Mouse (Mus musculus) liver, embryonic 12.5 days (tissue): ENCODE measurements at regions not wholly inside any gene's neighbourhood (a gene's known extent, or its start where the extent isn't known, plus 50 kb on each side); places are given as distances from the start of the nearest gene placed in this dataset.

Source experiments
- ATAC-seq: fragments of 200-750 bp; cut with Nextera tagmentation; 2 replicates; pipeline ENCODE4 v1.8.0; 2017; ENCODE audit warnings: moderate number of reproducible peaks, mild to moderate bottlenecking, moderate library complexity
- H3K27ac ChIP-seq: fragments of 300-500 bp; sonication (generic); 2 replicates; pipeline ENCODE4 v1.5.1; 2016; ENCODE audit warnings: mild to moderate bottlenecking
- H3K27me3 ChIP-seq: fragments of 300-500 bp; sonication (generic); replicated peaks from 2 replicates; pipeline ENCODE4 v1.6.1; 2016; ENCODE audit warnings: mild to moderate bottlenecking, moderate library complexity
- H3K36me3 ChIP-seq: fragments of 300-500 bp; sonication (generic); 2 replicates; pipeline ENCODE4 v1.6.1; 2016; ENCODE audit warnings: mild to moderate bottlenecking, moderate library complexity
- H3K4me1 ChIP-seq: fragments of 300-500 bp; sonication (generic); 2 replicates; pipeline ENCODE4 v1.6.1; 2016
- H3K4me2 ChIP-seq: fragments of 300-500 bp; sonication (generic); 2 replicates; pipeline ENCODE4 v1.6.1; 2016; ENCODE audit warnings: mild to moderate bottlenecking, moderate library complexity
- H3K4me3 ChIP-seq: fragments of 300-500 bp; sonication (generic); 2 replicates; pipeline ENCODE4 v1.5.1; 2016; ENCODE audit warnings: mild to moderate bottlenecking, moderate library complexity
- H3K9ac ChIP-seq: fragments of 300-500 bp; sonication (generic); 2 replicates; pipeline ENCODE4 v1.6.1; 2016; ENCODE audit warnings: mild to moderate bottlenecking, moderate library complexity
- H3K9me3 ChIP-seq: fragments of 300-500 bp; sonication (generic); replicated peaks from 2 replicates; pipeline ENCODE4 v1.6.1; 2016; ENCODE audit warnings: mild to moderate bottlenecking, moderate library complexity
- WGBS: fragments of 180-500 bp; shearing (Covaris S2); methylation state at CpG from one replicate; pipeline ENCODE4 v1.1.7; 2016; ENCODE audit not compliant: insufficient replicate concordance; 5-methylcytosine and 5-hydroxymethylcytosine counted together

GRCm38 (mm10) chr11:112839721-112840494 lies 57.9 kb downstream of the Sox9 start:
- Histone ChIP-seq H3K9ac (no peak overlapping the region), H3K4me1 (no peaks in the 10 kb centered on the region), H3K4me2 (no peak overlapping the region), H3K27ac (no peak overlapping the region), H3K36me3 (no peaks in the 10 kb centered on the region), H3K27me3 (peaks cover 9% of the 10 kb centered on the region; the same call in 1 of the 2 replicates), H3K9me3 (no peaks in the 10 kb centered on the region), H3K4me3 (no peak overlapping the region)
- ATAC-seq, result no peak
- 15% methylated on average over 10 of the region's 10 CpGs for WGBS

- WGBS, result 6% methylated on average over 10 of the region's 10 CpGs
- no peak overlapping the region for H3K27ac ChIP-seq
- no peaks in the 10 kb centered on the region for H3K36me3 ChIP-seq
- ATAC-seq, result no peak
- no peaks in the 10 kb centered on the region for H3K4me1 ChIP-seq
- no peak overlapping the region for H3K9ac ChIP-seq
- no peaks in the 10 kb centered on the region for H3K9me3 ChIP-seq
- H3K4me3 ChIP-seq, result no peak overlapping the region
- H3K4me2 ChIP-seq, result no peak overlapping the region
- H3K27me3 ChIP-seq, result peaks cover 9% of the 10 kb centered on the region; the same call in 1 of the 2 replicates
Measured at GRCm38 (mm10) chr11:112840495-112840828, 58.4 kb downstream of the Sox9 start.

GRCm38 (mm10) chr11:112844258-112844901 lies 62.4 kb downstream of the Sox9 start:
- no peak overlapping the region for H3K4me2 ChIP-seq
- no peak overlapping the region for H3K27ac ChIP-seq
- no peak overlapping the region for H3K9ac ChIP-seq
- H3K36me3 ChIP-seq, result no peaks in the 10 kb centered on the region
- no peaks in the 10 kb centered on the region; the same call in 1 of the 2 replicates for H3K9me3 ChIP-seq
- ATAC-seq, result no peak
- no peak overlapping the region for H3K4me3 ChIP-seq
- 44% methylated on average over 8 of the region's 8 CpGs for WGBS
- no peaks in the 10 kb centered on the region for H3K4me1 ChIP-seq
- peaks cover 9% of the 10 kb centered on the region; the same call in 1 of the 2 replicates for H3K27me3 ChIP-seq

- H3K27ac ChIP-seq, result no peak overlapping the region
- no peak overlapping the region for H3K4me3 ChIP-seq
- H3K4me2 ChIP-seq, result no peak overlapping the region
- no peaks in the 10 kb centered on the region; the same call in 1 of the 2 replicates for H3K9me3 ChIP-seq
- no peaks in the 10 kb centered on the region for H3K27me3 ChIP-seq
- H3K9ac ChIP-seq, result no peak overlapping the region
- no peak for ATAC-seq
- H3K36me3 ChIP-seq, result no peaks in the 10 kb centered on the region
- no peaks in the 10 kb centered on the region for H3K4me1 ChIP-seq
- WGBS, result 66% methylated on average over 2 of the region's 2 CpGs
Measured at GRCm38 (mm10) chr11:112847146-112847545, 65.1 kb downstream of the Sox9 start.

GRCm38 (mm10) chr11:112847851-112848250 lies 65.8 kb downstream of the Sox9 start:
- Histone ChIP-seq H3K36me3 (no peaks in the 10 kb centered on the region), H3K27me3 (no peaks in the 10 kb centered on the region), H3K4me3 (no peak overlapping the region), H3K4me1 (no peaks in the 10 kb centered on the region), H3K4me2 (no peak overlapping the region), H3K9me3 (no peaks in the 10 kb centered on the region; the same call in 1 of the 2 replicates), H3K9ac (no peak overlapping the region), H3K27ac (no peak overlapping the region)
- WGBS, result 59% methylated on average over 3 of the region's 3 CpGs
- ATAC-seq, result no peak

GRCm38 (mm10) chr11:112849974-112850373 lies 68.0 kb downstream of the Sox9 start:
- H3K9me3 ChIP-seq, result no peaks in the 10 kb centered on the region; the same call in 1 of the 2 replicates
- no peaks in the 10 kb centered on the region for H3K36me3 ChIP-seq
- no peak for ATAC-seq
- no peaks in the 10 kb centered on the region for H3K4me1 ChIP-seq
- H3K27me3 ChIP-seq, result no peaks in the 10 kb centered on the region
- H3K4me3 ChIP-seq, result no peak overlapping the region
- H3K27ac ChIP-seq, result no peak overlapping the region
- H3K4me2 ChIP-seq, result no peak overlapping the region
- H3K9ac ChIP-seq, result no peak overlapping the region
- WGBS, result 48% methylated on average over 5 of the region's 5 CpGs

GRCm38 (mm10) chr11:112850532-112851272 lies 68.7 kb downstream of the Sox9 start:
- 53% methylated on average over 13 of the region's 13 CpGs for WGBS
- no peaks in the 10 kb centered on the region for H3K4me1 ChIP-seq
- H3K9ac ChIP-seq, result no peak overlapping the region
- no peak overlapping the region for H3K27ac ChIP-seq
- H3K4me3 ChIP-seq, result no peak overlapping the region
- H3K36me3 ChIP-seq, result no peaks in the 10 kb centered on the region
- no peaks in the 10 kb centered on the region; the same call in 1 of the 2 replicates for H3K9me3 ChIP-seq
- ATAC-seq, result no peak
- H3K4me2 ChIP-seq, result no peak overlapping the region
- H3K27me3 ChIP-seq, result no peaks in the 10 kb centered on the region

- Histone ChIP-seq H3K4me2 (no peak overlapping the region), H3K27me3 (no peaks in the 10 kb centered on the region), H3K9ac (no peak overlapping the region), H3K4me1 (no peaks in the 10 kb centered on the region), H3K9me3 (no peaks in the 10 kb centered on the region; the same call in 1 of the 2 replicates), H3K36me3 (no peaks in the 10 kb centered on the region), H3K27ac (no peak overlapping the region), H3K4me3 (no peak overlapping the region)
- ATAC-seq, result no peak
- WGBS, result 72% methylated on average over 9 of the region's 9 CpGs
Measured at GRCm38 (mm10) chr11:112851321-112851720, 69.3 kb downstream of the Sox9 start.

- Histone ChIP-seq H3K4me1 (no peaks in the 10 kb centered on the region), H3K27me3 (no peaks in the 10 kb centered on the region), H3K27ac (no peak overlapping the region), H3K36me3 (no peaks in the 10 kb centered on the region), H3K4me2 (no peak overlapping the region), H3K9me3 (no peaks in the 10 kb centered on the region), H3K4me3 (no peak overlapping the region), H3K9ac (no peak overlapping the region)
- no peak for ATAC-seq
- 75% methylated on average over 5 of the region's 5 CpGs for WGBS
Measured at GRCm38 (mm10) chr11:112855975-112856374, 74.0 kb downstream of the Sox9 start.

GRCm38 (mm10) chr11:112859309-112859708 lies 77.3 kb downstream of the Sox9 start:
- no peaks in the 10 kb centered on the region for H3K27me3 ChIP-seq
- no peaks in the 10 kb centered on the region for H3K4me1 ChIP-seq
- H3K4me3 ChIP-seq, result no peak overlapping the region
- no peak for ATAC-seq
- no peaks in the 10 kb centered on the region for H3K9me3 ChIP-seq
- H3K27ac ChIP-seq, result no peak overlapping the region
- H3K4me2 ChIP-seq, result no peak overlapping the region
- 75% methylated on average over 7 of the region's 7 CpGs for WGBS
- H3K9ac ChIP-seq, result no peak overlapping the region
- H3K36me3 ChIP-seq, result no peaks in the 10 kb centered on the region

- H3K4me1 ChIP-seq, result no peaks in the 10 kb centered on the region
- no peak overlapping the region for H3K4me3 ChIP-seq
- H3K27me3 ChIP-seq, result no peaks in the 10 kb centered on the region; the same call in 1 of the 2 replicates
- H3K27ac ChIP-seq, result no peak overlapping the region
- no peak overlapping the region for H3K9ac ChIP-seq
- no peaks in the 10 kb centered on the region for H3K36me3 ChIP-seq
- H3K4me2 ChIP-seq, result no peak overlapping the region
- no peak for ATAC-seq
- no peaks in the 10 kb centered on the region for H3K9me3 ChIP-seq
- 49% methylated on average over 11 of the region's 11 CpGs for WGBS
Measured at GRCm38 (mm10) chr11:112860797-112861196, 78.8 kb downstream of the Sox9 start.

- H3K9me3 ChIP-seq, result no peaks in the 10 kb centered on the region
- no peak overlapping the region for H3K9ac ChIP-seq
- H3K4me1 ChIP-seq, result no peaks in the 10 kb centered on the region
- H3K36me3 ChIP-seq, result no peaks in the 10 kb centered on the region
- 66% methylated on average over 5 of the region's 5 CpGs for WGBS
- no peak overlapping the region for H3K4me2 ChIP-seq
- H3K4me3 ChIP-seq, result no peak overlapping the region
- H3K27ac ChIP-seq, result no peak overlapping the region
- no peak for ATAC-seq
- H3K27me3 ChIP-seq, result no peaks in the 10 kb centered on the region; the same call in 1 of the 2 replicates
Measured at GRCm38 (mm10) chr11:112861233-112861632, 79.2 kb downstream of the Sox9 start.
